Mouse (Mus musculus) liver, postnatal 0 days (tissue): ENCODE measurements at regions not wholly inside any gene's neighbourhood (a gene's known extent, or its start where the extent isn't known, plus 50 kb on each side); places are given as distances from the start of the nearest gene placed in this dataset.

Experiments used
- ATAC-seq: fragments of 200-750 bp; cut with Nextera tagmentation; 2 replicates; pipeline ENCODE4 v1.8.0; 2017; ENCODE audit warnings: mild to moderate bottlenecking, moderate library complexity
- DNase-seq: peaks from one replicate; pipeline ENCODE4 v3.0.0-alpha.2; 2016
- H3K27ac ChIP-seq: fragments of 300-500 bp; sonication (generic); 2 replicates; pipeline ENCODE4 v1.5.1; 2014; ENCODE audit warnings: antibody characterized with exemption, moderate library complexity, mild to moderate bottlenecking, low read depth
- H3K27me3 ChIP-seq: fragments of 300-500 bp; sonication (generic); 2 replicates; pipeline ENCODE4 v1.6.1; 2014; ENCODE audit warnings: low read length, control low read depth, mixed read lengths; ENCODE audit not compliant: insufficient read depth
- H3K36me3 ChIP-seq: fragments of 300-500 bp; sonication (generic); replicated peaks from 2 replicates; pipeline ENCODE4 v1.6.1; 2014; ENCODE audit warnings: mild to moderate bottlenecking, control low read depth, low read length, moderate library complexity, mixed read lengths; ENCODE audit not compliant: insufficient read depth
- H3K4me1 ChIP-seq: fragments of 300-500 bp; sonication (generic); 2 replicates; pipeline ENCODE4 v1.6.1; 2014; ENCODE audit warnings: antibody characterized with exemption, mild to moderate bottlenecking, control low read depth; ENCODE audit not compliant: insufficient read depth
- H3K4me2 ChIP-seq: fragments of 300-500 bp; sonication (generic); 2 replicates; pipeline ENCODE4 v1.6.1; 2014; ENCODE audit warnings: low read depth, mild to moderate bottlenecking, low read length, moderate library complexity, mixed read lengths
- H3K4me3 ChIP-seq: fragments of 300-500 bp; sonication (generic); 2 replicates; pipeline ENCODE4 v1.5.1; 2014; ENCODE audit warnings: low read depth, low read length
- H3K9ac ChIP-seq: fragments of 300-500 bp; sonication (generic); replicated peaks from 2 replicates; pipeline ENCODE4 v1.6.1; 2014; ENCODE audit warnings: mild to moderate bottlenecking, moderate library complexity
- H3K9me3 ChIP-seq: fragments of 300-500 bp; sonication (generic); 2 replicates; pipeline ENCODE4 v1.6.1; 2016; ENCODE audit warnings: mild to moderate bottlenecking, control low read depth, low read length, mixed read lengths
- CTCF ChIP-seq: sonication (generic); IDR thresholded peaks from 2 replicates; pipeline ENCODE4 v1.5.1; 2016; ENCODE audit warnings: antibody characterized with exemption, low read depth
- EP300 ChIP-seq: IDR thresholded peaks from 2 replicates; pipeline ENCODE4 v1.6.1; 2016; ENCODE audit warnings: antibody characterized with exemption, low read depth, mild to moderate bottlenecking
- WGBS: fragments of 180-500 bp; shearing (Covaris S2); extraction: QIAGEN DNeasy Blood & Tissue Kit; methylation state at CpG from one replicate; pipeline ENCODE4 v1.1.7; 2014; ENCODE audit not compliant: insufficient replicate concordance; 5-methylcytosine and 5-hydroxymethylcytosine counted together

GRCm38 (mm10) chr10:8136662-8137061, 180.6 kb upstream of the Tab2 start:
- Histone ChIP-seq H3K4me2 (no peak overlapping the region), H3K9ac (no peak overlapping the region), H3K9me3 (no peaks in the 10 kb centered on the region), H3K36me3 (no peaks in the 10 kb centered on the region), H3K27ac (no peak overlapping the region), H3K4me3 (no peak overlapping the region), H3K27me3 (no peaks in the 10 kb centered on the region), H3K4me1 (peaks cover 7% of the 10 kb centered on the region; the same call in 1 of the 2 replicates)
- ATAC-seq (no peak), DNase-seq (no peak)
- 57% methylated on average over 3 of the region's 3 CpGs for WGBS
- TF ChIP-seq EP300, result no peak
- TF ChIP-seq CTCF, result no peak

GRCm38 (mm10) chr10:8135272-8135671, 179.2 kb upstream of the Tab2 start:
- no peak for ATAC-seq
- TF ChIP-seq CTCF (no peak), EP300 (no peak)
- H3K9ac ChIP-seq, result no peak overlapping the region
- H3K9me3 ChIP-seq, result no peaks in the 10 kb centered on the region
- DNase-seq, result no peak
- no peaks in the 10 kb centered on the region for H3K36me3 ChIP-seq
- no peak overlapping the region for H3K4me2 ChIP-seq
- no peak overlapping the region for H3K4me3 ChIP-seq
- no peaks in the 10 kb centered on the region for H3K27me3 ChIP-seq
- peaks cover 7% of the 10 kb centered on the region; the same call in 1 of the 2 replicates for H3K4me1 ChIP-seq
- no peak overlapping the region for H3K27ac ChIP-seq
- WGBS, result 59% methylated on average over 7 of the region's 7 CpGs

DNA sequence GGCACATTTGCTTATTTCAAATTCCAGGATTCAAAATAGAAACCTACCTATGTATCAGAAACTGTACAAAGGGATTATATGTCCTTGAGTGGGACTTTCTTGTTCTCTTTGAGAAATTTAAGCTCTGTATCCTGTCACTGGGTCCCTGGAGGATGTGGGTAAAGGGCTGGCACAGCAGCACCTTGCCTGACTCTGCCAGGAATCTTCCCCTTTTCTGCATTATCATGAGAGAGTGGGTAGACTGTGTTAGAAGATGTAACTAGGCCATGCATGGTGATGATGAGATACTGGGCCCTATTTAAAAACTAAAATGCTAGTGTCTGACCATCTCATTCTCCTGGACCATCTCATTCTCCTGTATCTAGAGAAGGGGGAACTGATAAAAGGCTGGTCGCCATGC, 178.4 kb upstream of the Tab2 start:
- peaks cover 7% of the 10 kb centered on the region; the same call in 1 of the 2 replicates for H3K4me1 ChIP-seq
- no peak overlapping the region for H3K27ac ChIP-seq
- H3K9me3 ChIP-seq, result no peaks in the 10 kb centered on the region
- ATAC-seq (no peak), DNase-seq (no peak)
- H3K27me3 ChIP-seq, result no peaks in the 10 kb centered on the region
- 68% methylated on average over 1 of the region's 1 CpGs for WGBS
- H3K36me3 ChIP-seq, result no peaks in the 10 kb centered on the region
- no peak for TF ChIP-seq CTCF
- no peak for TF ChIP-seq EP300
- no peak overlapping the region for H3K9ac ChIP-seq
- no peak overlapping the region for H3K4me3 ChIP-seq
- H3K4me2 ChIP-seq, result no peak overlapping the region

DNA sequence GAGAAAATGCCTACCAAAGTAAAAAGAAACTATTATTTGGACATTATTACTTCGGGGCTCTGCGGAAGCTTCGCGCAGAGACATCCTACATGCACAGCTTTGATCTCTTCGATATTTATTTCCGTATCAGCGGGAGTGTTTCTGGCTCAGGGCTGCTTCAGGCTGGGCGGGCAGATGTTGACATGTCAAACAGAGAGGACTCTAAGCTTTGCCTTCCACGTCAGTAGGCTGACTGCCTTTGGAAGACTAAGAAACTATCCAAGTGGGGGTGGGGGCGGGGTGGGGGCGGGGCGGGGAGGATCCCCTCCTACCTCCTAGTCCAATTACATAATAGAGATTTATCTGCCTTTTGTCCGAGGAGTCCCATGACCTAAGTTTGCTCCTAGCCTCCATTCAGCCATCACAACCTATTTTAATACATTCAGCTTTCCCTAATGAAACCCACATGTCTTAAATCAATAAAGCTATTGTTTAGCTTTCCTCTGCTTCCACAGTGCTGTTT, 177.5 kb upstream of the Tab2 start:
- H3K4me2 ChIP-seq, result peak overlapping the region; percentile 38; the same call in 1 of the 2 replicates
- ATAC-seq, result peak; percentile 88
- H3K27me3 ChIP-seq, result no peaks in the 10 kb centered on the region
- peak; percentile 38 for DNase-seq
- no peaks in the 10 kb centered on the region for H3K9me3 ChIP-seq
- H3K4me1 ChIP-seq, result peaks cover 7% of the 10 kb centered on the region; the same call in 1 of the 2 replicates
- no peak overlapping the region for H3K9ac ChIP-seq
- H3K36me3 ChIP-seq, result no peaks in the 10 kb centered on the region
- TF ChIP-seq CTCF, result no peak
- TF ChIP-seq EP300, result no peak
- H3K4me3 ChIP-seq, result no peak overlapping the region
- 57% methylated on average over 13 of the region's 13 CpGs for WGBS
- H3K27ac ChIP-seq, result peak overlapping the region; percentile 55; the same call in 1 of the 2 replicates

DNA sequence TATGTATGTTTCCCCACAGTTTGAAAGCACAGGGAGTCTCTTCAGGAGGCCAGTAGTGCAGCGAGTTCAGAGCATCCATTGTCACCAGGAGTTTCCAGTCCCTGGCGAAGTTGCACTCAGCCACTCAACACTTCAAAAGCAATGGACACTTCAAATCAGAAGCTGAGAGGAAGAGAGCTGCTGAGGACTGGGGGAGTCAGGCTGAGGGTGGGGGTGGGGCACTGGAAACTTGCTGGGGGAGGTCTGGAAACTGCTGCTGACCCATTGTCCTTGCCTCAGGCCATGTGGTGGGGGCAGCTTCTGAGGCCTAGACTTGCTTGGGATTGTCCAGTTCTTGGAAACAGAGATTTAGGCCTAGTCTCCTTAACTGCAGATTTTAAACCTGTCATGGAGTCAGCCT, 176.8 kb upstream of the Tab2 start:
- Histone ChIP-seq H3K9me3 (no peaks in the 10 kb centered on the region), H3K4me3 (no peak overlapping the region), H3K4me2 (no peak overlapping the region), H3K36me3 (no peaks in the 10 kb centered on the region), H3K4me1 (peaks cover 7% of the 10 kb centered on the region; the same call in 1 of the 2 replicates), H3K27me3 (no peaks in the 10 kb centered on the region), H3K9ac (no peak overlapping the region), H3K27ac (peak overlapping the region; percentile 55; the same call in 1 of the 2 replicates)
- ATAC-seq (no peak), DNase-seq (no peak)
- TF ChIP-seq EP300 (no peak), CTCF (no peak)
- WGBS, result 85% methylated on average over 2 of the region's 2 CpGs

DNA sequence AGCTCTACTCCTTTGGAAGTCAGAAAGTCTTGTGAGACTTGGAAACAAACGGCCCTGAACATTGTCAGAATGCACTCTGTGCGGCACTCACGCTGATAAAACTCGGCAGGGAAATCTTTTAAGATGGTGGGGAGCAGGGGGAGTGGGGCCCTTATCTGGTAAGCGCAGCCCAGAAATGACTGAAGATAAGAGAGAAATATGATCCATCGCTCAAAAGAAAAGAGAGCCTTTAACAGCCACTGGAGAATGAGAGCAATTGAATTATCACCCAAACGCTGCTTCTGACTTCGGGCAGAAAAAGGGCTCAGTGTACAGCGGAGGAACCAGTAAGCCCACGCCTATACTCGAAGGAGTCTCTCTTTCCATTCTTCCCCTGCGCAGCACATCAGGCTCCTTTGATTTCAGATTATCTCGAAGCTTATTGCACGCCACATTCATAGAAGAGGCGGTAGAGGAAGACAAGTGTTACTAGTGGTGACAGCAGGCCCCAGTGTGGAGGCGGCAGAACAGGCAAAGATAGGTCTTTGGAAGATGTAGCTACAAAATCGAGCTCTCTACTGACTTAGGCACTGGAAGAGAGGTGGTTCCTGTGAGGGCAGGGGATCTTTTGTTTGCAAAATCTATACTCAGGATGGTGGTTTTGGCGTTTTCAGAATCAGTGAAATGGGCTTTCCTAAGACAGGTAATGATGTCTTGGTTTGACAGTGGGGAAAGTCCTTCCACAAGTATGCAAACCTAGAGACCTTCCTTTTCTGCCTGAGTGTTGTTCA, 174.6 kb upstream of the Tab2 start:
- DNase-seq (no peak), ATAC-seq (peak; percentile 26)
- TF ChIP-seq CTCF (no peak), EP300 (peak; percentile 57; the same call in 1 of the 2 replicates)
- 33% methylated on average over 18 of the region's 18 CpGs for WGBS
- Histone ChIP-seq H3K27ac (no peak overlapping the region), H3K36me3 (no peaks in the 10 kb centered on the region), H3K4me3 (no peak overlapping the region), H3K27me3 (no peaks in the 10 kb centered on the region), H3K4me2 (peak overlapping the region; percentile 30; the same call in 1 of the 2 replicates), H3K4me1 (peaks cover 7% of the 10 kb centered on the region; the same call in 1 of the 2 replicates), H3K9me3 (no peaks in the 10 kb centered on the region), H3K9ac (no peak overlapping the region)
